Mouse (Mus musculus): ENCODE measurements around the gene Chst13. TPM values are rescaled to one million over a fixed set of nuclear protein-coding genes. Genes with fewer than 3 reads are reported as not detected.

Gene Chst13
- 10.3 and 14.0 TPM in 2 replicates for polyA plus RNA-seq (2015; fragmentation: Nextera tagmentation; extraction: Ambion mirVana)

- ATAC-seq (peak; percentile 35), DNase-seq (peak; percentile 55)
- Histone ChIP-seq H3K36me3 (replicated peaks; ENCODE audit: insufficient read depth, low read length) (no peaks in the 10 kb centered on the region), H3K4me2 (ENCODE audit: low read depth, low read length) (peak within 1 kb of the TSS; percentile 67), H3K9me3 (ENCODE audit: low read length) (no peaks in the 10 kb centered on the region), H3K4me3 (ENCODE audit: low read depth, low read length) (peak within 1 kb of the TSS; percentile 47), H3K27me3 (ENCODE audit: insufficient read depth, low read length) (no peaks in the 10 kb centered on the region), H3K9ac (replicated peaks) (peak within 1 kb of the TSS; percentile 50), H3K27ac (ENCODE audit: low read depth) (peak within 1 kb of the TSS; percentile 69), H3K4me1 (ENCODE audit: insufficient read depth) (peaks cover 34% of the 10 kb centered on the region)
- TF ChIP-seq CTCF (IDR thresholded peaks at IDR 0.05; ENCODE audit: low read depth) (no peak), EP300 (IDR thresholded peaks at IDR 0.05; ENCODE audit: low read depth) (no peak)
- WGBS (ENCODE audit: insufficient replicate concordance) = 6% methylated on average over 22 of the region's 22 CpGs
Observed at GRCm38 (mm10) chr6:90324991-90325390, at the start of gene Chst13. Chst13 (minus strand) TSS chr6:90325185.

GRCm38 (mm10) chr6:90374647-90375046 is 49.7 kb upstream of the Chst13 start:
- DNase-seq (peak; percentile 63), ATAC-seq (peak; percentile 76)
- Histone ChIP-seq H3K36me3 (replicated peaks; ENCODE audit: insufficient read depth, low read length) (peaks cover 55% of the 10 kb centered on the region), H3K4me2 (ENCODE audit: low read depth, low read length) (no peak overlapping the region), H3K27me3 (ENCODE audit: insufficient read depth, low read length) (no peaks in the 10 kb centered on the region), H3K9me3 (ENCODE audit: low read length) (no peaks in the 10 kb centered on the region), H3K4me3 (ENCODE audit: low read depth, low read length) (no peak overlapping the region), H3K9ac (replicated peaks) (no peak overlapping the region), H3K4me1 (ENCODE audit: insufficient read depth) (peaks cover 17% of the 10 kb centered on the region), H3K27ac (ENCODE audit: low read depth) (no peak overlapping the region)
- whole genome bisulfite sequencing (ENCODE audit: insufficient replicate concordance) = 47% methylated on average over 4 of the region's 4 CpGs
- no peak for TF ChIP-seq CTCF (IDR thresholded peaks at IDR 0.05; ENCODE audit: low read depth)
- peak; percentile 86 for TF ChIP-seq EP300 (IDR thresholded peaks at IDR 0.05; ENCODE audit: low read depth)

DNA sequence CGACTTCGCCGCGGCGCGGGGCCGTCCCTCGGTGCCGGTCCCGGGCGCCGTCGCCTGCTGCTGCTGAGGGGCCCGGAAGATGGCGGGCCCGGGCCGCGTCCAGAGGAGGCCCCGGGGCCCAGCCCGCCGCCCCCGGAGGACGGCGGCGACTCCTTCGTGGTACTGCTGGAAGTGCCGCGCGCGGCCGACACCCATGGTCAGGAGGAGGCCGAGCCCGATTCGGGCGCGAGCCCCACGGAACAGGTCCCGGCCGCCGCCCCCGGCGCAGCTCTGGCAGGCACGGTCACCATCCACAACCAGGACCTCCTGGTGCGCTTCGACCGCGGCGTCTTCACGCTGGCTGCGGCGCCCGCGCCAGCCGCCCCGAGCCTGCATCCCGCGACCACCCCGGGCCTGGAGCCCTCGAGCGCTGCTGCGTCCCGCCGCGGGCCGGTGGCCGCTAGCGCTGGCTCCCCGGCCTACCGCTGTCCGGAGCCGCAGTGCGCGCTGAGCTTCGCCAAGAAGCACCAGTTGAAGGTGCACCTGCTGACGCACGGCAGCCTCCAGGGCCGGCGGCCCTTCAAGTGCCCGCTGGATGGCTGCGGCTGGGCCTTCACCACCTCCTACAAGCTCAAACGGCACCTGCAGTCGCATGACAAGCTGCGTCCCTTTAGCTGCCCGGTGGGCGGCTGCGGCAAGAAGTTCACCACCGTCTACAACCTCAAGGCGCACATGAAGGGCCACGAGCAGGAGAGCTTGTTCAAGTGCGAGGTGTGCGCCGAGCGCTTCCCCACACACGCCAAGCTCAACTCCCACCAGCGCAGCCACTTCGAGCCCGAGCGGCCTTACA is 45.0 kb upstream of the Chst13 start:
- H3K9ac ChIP-seq (replicated peaks) = peak overlapping the region; percentile 87
- H3K4me2 ChIP-seq (ENCODE audit: low read depth, low read length) = peak overlapping the region; percentile 96
- TF ChIP-seq CTCF (IDR thresholded peaks at IDR 0.05; ENCODE audit: low read depth) (no peak), EP300 (IDR thresholded peaks at IDR 0.05; ENCODE audit: low read depth) (no peak)
- ATAC-seq = peak; percentile 66; the same call in 1 of the 2 replicates
- H3K27me3 ChIP-seq (ENCODE audit: insufficient read depth, low read length) = no peaks in the 10 kb centered on the region
- peak overlapping the region; percentile 75 for H3K4me3 ChIP-seq (ENCODE audit: low read depth, low read length)
- H3K9me3 ChIP-seq (ENCODE audit: low read length) = no peaks in the 10 kb centered on the region
- H3K27ac ChIP-seq (ENCODE audit: low read depth) = peak overlapping the region; percentile 52
- 2% methylated on average over 53 of the region's 98 CpGs for WGBS (ENCODE audit: insufficient replicate concordance)
- peaks cover 19% of the 10 kb centered on the region for H3K36me3 ChIP-seq (replicated peaks; ENCODE audit: insufficient read depth, low read length)
- DNase-seq = peak; percentile 36
- H3K4me1 ChIP-seq (ENCODE audit: insufficient read depth) = peaks cover 17% of the 10 kb centered on the region

GRCm38 (mm10) chr6:90368976-90369724 is 44.2 kb upstream of the Chst13 start, which contains the start of gene Zxdc:
Zxdc (plus strand) TSS chr6:90369492.
- H3K36me3 ChIP-seq (replicated peaks; ENCODE audit: insufficient read depth, low read length) = peaks cover 16% of the 10 kb centered on the region
- H3K9ac ChIP-seq (replicated peaks) = peak within 1 kb of the TSS; percentile 87
- ATAC-seq (peak; percentile 95), DNase-seq (peak; percentile 97)
- TF ChIP-seq CTCF (IDR thresholded peaks at IDR 0.05; ENCODE audit: low read depth) = no peak
- TF ChIP-seq EP300 (IDR thresholded peaks at IDR 0.05; ENCODE audit: low read depth) = no peak
- H3K27ac ChIP-seq (ENCODE audit: low read depth) = peak within 1 kb of the TSS; percentile 52
- no peaks in the 10 kb centered on the region for H3K9me3 ChIP-seq (ENCODE audit: low read length)
- 6% methylated on average over 39 of the region's 41 CpGs for WGBS (ENCODE audit: insufficient replicate concordance)
- peak within 1 kb of the TSS; percentile 75 for H3K4me3 ChIP-seq (ENCODE audit: low read depth, low read length)
- H3K4me2 ChIP-seq (ENCODE audit: low read depth, low read length) = peak within 1 kb of the TSS; percentile 96
- peaks cover 14% of the 10 kb centered on the region for H3K4me1 ChIP-seq (ENCODE audit: insufficient read depth)
- H3K27me3 ChIP-seq (ENCODE audit: insufficient read depth, low read length) = no peaks in the 10 kb centered on the region

DNA sequence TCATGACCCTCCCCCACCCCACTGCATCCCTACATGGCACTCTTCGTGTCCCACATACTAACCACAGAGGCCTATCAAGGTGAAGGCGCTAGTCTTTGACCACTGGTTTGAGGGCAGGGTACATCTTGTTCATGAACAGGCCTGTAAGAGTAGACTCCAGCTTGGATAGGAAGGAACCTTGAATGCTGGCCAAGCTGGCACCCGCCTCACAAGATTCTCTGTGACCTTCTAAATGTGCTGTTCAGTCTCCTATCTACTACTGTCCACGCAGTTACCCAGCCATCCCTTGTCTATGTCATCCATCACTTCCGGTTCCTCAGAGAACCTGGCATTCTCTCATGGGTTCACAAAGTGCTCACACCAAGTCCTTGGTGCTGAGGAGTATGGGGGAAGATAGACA is 38.3 kb upstream of the Chst13 start:
- no peak overlapping the region for H3K9ac ChIP-seq (replicated peaks)
- no peak for TF ChIP-seq CTCF (IDR thresholded peaks at IDR 0.05; ENCODE audit: low read depth)
- no peak for TF ChIP-seq EP300 (IDR thresholded peaks at IDR 0.05; ENCODE audit: low read depth)
- DNase-seq (no peak), ATAC-seq (no peak)
- no peak overlapping the region for H3K4me2 ChIP-seq (ENCODE audit: low read depth, low read length)
- H3K9me3 ChIP-seq (ENCODE audit: low read length) = no peaks in the 10 kb centered on the region
- WGBS (ENCODE audit: insufficient replicate concordance) = 78% methylated on average over 5 of the region's 5 CpGs
- peaks cover 15% of the 10 kb centered on the region; the same call in 1 of the 2 replicates for H3K36me3 ChIP-seq (replicated peaks; ENCODE audit: insufficient read depth, low read length)
- no peaks in the 10 kb centered on the region for H3K27me3 ChIP-seq (ENCODE audit: insufficient read depth, low read length)
- H3K4me3 ChIP-seq (ENCODE audit: low read depth, low read length) = no peak overlapping the region
- no peak overlapping the region for H3K27ac ChIP-seq (ENCODE audit: low read depth)
- H3K4me1 ChIP-seq (ENCODE audit: insufficient read depth) = no peaks in the 10 kb centered on the region

Measured in liver, postnatal 0 days (tissue).